Mouse (Mus musculus) bone marrow macrophage, adult 2 months (primary cell): ENCODE measurements around the gene Tmem87b.

Experiments
- CTCF ChIP-seq: IDR thresholded peaks from 2 replicates; pipeline ENCODE4 v1.5.1; 2012; ENCODE audit warnings: low read depth, mild to moderate bottlenecking, low read length, moderate library complexity
- POLR2A ChIP-seq: IDR thresholded peaks from 2 replicates; pipeline ENCODE4 v1.6.1; 2012; ENCODE audit warnings: mild to moderate bottlenecking, low read depth, low read length, borderline replicate concordance

GRCm38 (mm10) chr2:128903661-128904060, 85.7 kb downstream of the Tmem87b start:
- TF ChIP-seq POLR2A (no peak), CTCF (no peak)
